Mouse (Mus musculus) liver, postnatal 0 days (tissue): ENCODE results near the gene Hoxb2.

Experiments used
- CTCF ChIP-seq: sonication (generic); IDR thresholded peaks from 2 replicates; pipeline ENCODE4 v1.5.1; 2016; ENCODE audit warnings: antibody characterized with exemption, low read depth
- EP300 ChIP-seq: IDR thresholded peaks from 2 replicates; pipeline ENCODE4 v1.6.1; 2016; ENCODE audit warnings: antibody characterized with exemption, low read depth, mild to moderate bottlenecking

DNA sequence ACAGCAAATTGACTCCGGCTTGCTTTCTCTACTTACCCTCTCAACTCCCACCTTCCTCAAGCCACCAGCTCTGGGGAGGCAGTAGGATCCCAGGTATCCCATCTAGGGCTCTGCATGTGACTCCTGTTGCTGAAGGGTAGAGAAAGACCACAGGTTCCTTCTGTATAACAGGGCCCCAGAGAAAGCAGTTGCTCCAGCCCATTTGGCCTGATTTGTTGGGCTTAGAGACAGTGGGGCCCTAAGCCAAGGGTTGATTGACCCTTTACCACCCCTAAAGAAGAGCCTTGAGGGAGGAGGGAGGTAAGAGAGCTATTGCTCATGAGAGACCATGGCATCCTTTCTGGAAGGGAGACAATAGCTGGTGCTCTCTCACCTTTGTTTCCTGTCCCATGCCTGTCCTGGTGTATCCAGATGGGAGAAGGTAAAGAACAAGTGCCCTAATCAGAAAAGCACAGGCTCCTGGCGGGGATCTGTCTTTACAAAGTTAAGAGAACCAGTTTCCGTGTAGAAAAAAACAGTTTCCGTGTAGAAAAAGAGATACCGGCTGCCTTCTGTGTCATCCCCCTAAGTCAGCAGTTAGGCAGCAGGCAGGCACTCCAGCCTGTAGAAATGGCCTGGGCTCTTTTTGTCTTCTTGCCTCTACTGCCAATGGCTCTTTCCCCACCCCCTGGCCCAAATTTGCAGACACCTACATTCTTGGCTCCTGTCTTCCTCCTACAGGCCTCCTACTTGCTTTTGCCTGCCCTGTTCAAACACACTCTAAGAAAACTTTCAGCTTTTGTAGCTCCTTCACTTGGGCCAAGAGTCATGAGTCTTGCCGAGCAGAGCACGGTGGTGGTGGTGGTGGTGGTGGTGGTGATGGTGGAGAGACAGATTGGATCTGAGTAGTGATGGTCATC lies 11.1 kb upstream of the Hoxb2 start:
- TF ChIP-seq CTCF (no peak), EP300 (no peak)
